Mouse (Mus musculus): ENCODE measurements around the gene Fbxw2. TPM values are rescaled to one million over a fixed set of nuclear protein-coding genes. Genes with fewer than 3 reads are reported as not detected.
A peak's percentile ranks its signal among the peaks of the same experiment; 100 is the strongest.
"Not testable (repeated sequence)": the region's sequence is repeated elsewhere in the genome, so short reads cannot be mapped to it uniquely, and the experiment has no call there.

The Fbxw2 gene
- polyA plus RNA-seq, 1 experiment, result 43.9 TPM

DNA sequence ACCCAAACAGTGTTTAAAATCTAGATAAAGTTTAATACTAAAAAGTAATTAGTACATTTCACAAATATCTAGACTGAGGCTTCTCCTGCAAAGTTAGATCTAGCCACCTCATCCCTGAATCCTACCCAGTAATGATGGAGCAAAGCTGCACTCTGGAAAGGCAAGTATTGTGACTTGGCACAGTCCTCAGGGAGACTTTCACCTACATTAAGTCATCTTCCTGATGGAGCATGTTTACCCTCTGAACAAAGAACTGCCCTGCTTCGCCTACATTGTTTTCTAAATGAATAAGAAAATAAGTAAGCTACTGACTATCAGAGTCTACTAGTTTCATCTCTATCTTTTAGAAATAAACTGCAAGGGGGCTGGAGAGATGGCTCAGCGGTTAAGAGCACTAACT, 7.6 kb downstream of the Fbxw2 start:
- peaks cover 36% of the 10 kb centered on the region for H3K79me2 ChIP-seq (ENCODE audit: control insufficient read depth, insufficient read depth)
- no peak for TF ChIP-seq POLR2A (IDR thresholded peaks at IDR 0.05; ENCODE audit: insufficient read length, low read depth)
- no peak for TF ChIP-seq POLR2AphosphoS2 (IDR thresholded peaks at IDR 0.05; ENCODE audit: insufficient read length, low read depth)
- no peak for TF ChIP-seq MYOD1 (IDR thresholded peaks at IDR 0.05; ENCODE audit: control insufficient read depth in 1 of 3, insufficient read length in 2 of 3, low read depth in 2 of 3)
- no peak for TF ChIP-seq REST (IDR thresholded peaks at IDR 0.05; ENCODE audit: insufficient read depth, insufficient read length)
- TF ChIP-seq TCF3 (IDR thresholded peaks at IDR 0.05; ENCODE audit: insufficient read length, low read depth), result no peak
- no peak for TF ChIP-seq SRF (IDR thresholded peaks at IDR 0.05; ENCODE audit: control insufficient read depth, insufficient read length, low read depth)
- TF ChIP-seq USF1 (IDR thresholded peaks at IDR 0.05; ENCODE audit: low read depth), result no peak
- no peak for TF ChIP-seq E2F4 (IDR thresholded peaks at IDR 0.05; ENCODE audit: insufficient read depth)
- no peak for TF ChIP-seq MYOG (IDR thresholded peaks at IDR 0.05; ENCODE audit: control insufficient read depth in 1 of 3, insufficient read depth in 1 of 3, insufficient read length in 2 of 3, low read depth in 2 of 3)
- no peak for TF ChIP-seq TCF12 (IDR thresholded peaks at IDR 0.05; ENCODE audit: insufficient read depth, poor library complexity, severe bottlenecking)
- TF ChIP-seq MAX (IDR thresholded peaks at IDR 0.05; ENCODE audit: low read depth), result no peak
- no peak for TF ChIP-seq CEBPB (IDR thresholded peaks at IDR 0.05; ENCODE audit: insufficient read depth, poor library complexity, severe bottlenecking)
- no peaks in the 10 kb centered on the region for H3K27me3 ChIP-seq (ENCODE audit: control insufficient read depth, insufficient read depth, insufficient read length)
- no peak overlapping the region for H3ac ChIP-seq (ENCODE audit: control insufficient read depth, insufficient read length)
- H3K4me3 ChIP-seq, result no peak overlapping the region
- H3K36me3 ChIP-seq (ENCODE audit: control insufficient read depth, insufficient read depth), result peaks cover 40% of the 10 kb centered on the region
- no peak overlapping the region for H3K4me2 ChIP-seq (ENCODE audit: low read depth)

DNA sequence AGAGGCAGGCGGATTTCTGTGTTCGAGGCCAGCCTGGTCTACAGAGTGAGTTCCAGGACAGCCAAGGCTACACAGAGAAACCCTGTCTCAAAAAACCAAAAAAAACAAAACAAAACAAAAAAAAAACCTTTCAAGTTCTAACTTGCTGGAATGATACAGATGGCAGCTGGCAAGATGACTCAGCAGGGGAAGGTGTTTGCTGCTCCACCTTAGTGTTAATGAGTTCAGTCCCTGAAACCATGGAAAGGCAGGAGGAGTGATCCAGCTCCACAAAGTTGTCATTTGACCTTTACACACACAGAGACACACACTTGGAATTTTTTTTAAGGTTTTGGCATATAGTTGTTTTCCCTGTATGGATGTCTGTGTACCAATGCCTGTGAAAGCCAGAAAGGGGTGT, 10.2 kb downstream of the Fbxw2 start:
- H3K4me3 ChIP-seq; H3K27me3 ChIP-seq (ENCODE audit: control insufficient read depth, insufficient read depth, insufficient read length); H3K4me2 ChIP-seq (ENCODE audit: low read depth); H3ac ChIP-seq (ENCODE audit: control insufficient read depth, insufficient read length): not testable (repeated sequence)
- Histone ChIP-seq H3K79me2 (ENCODE audit: control insufficient read depth, insufficient read depth) (peaks cover 33% of the 10 kb centered on the region), H3K36me3 (ENCODE audit: control insufficient read depth, insufficient read depth) (peaks cover 50% of the 10 kb centered on the region)
- peak in 1 of 3 experiments; percentile 21 for TF ChIP-seq MYOD1 (IDR thresholded peaks at IDR 0.05; ENCODE audit: control insufficient read depth in 1 of 3, insufficient read length in 2 of 3, low read depth in 2 of 3)

DNA sequence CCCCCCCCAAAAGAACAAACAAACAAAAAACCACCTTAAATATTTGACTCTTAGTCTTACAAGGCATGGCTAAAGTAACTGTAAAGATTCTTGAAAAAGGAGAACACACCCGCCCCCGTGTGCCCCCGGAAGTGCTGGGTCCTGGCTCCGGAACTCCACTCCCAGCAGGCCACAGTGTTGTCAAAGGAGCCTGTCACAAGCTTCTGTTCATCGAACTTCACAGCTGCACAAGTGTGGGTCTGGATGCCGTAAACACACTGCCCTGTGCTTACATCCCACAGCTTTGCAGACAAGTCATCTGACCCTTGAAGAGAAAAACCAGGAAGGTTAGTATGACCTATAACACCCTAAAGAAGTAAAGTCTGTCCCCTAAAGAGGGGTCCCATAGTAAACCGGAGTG, 13.4 kb downstream of the Fbxw2 start:
- TF ChIP-seq CEBPB (IDR thresholded peaks at IDR 0.05; ENCODE audit: insufficient read depth, poor library complexity, severe bottlenecking) (no peak), MAX (IDR thresholded peaks at IDR 0.05; ENCODE audit: low read depth) (no peak), REST (IDR thresholded peaks at IDR 0.05; ENCODE audit: insufficient read depth, insufficient read length) (no peak), E2F4 (IDR thresholded peaks at IDR 0.05; ENCODE audit: insufficient read depth) (no peak), TCF12 (IDR thresholded peaks at IDR 0.05; ENCODE audit: insufficient read depth, poor library complexity, severe bottlenecking) (no peak), USF1 (IDR thresholded peaks at IDR 0.05; ENCODE audit: low read depth) (no peak), POLR2AphosphoS2 (IDR thresholded peaks at IDR 0.05; ENCODE audit: insufficient read length, low read depth) (peak; percentile 59), SRF (IDR thresholded peaks at IDR 0.05; ENCODE audit: control insufficient read depth, insufficient read length, low read depth) (no peak)
- H3K4me3 ChIP-seq, result no peak overlapping the region
- H3K27me3 ChIP-seq (ENCODE audit: control insufficient read depth, insufficient read depth, insufficient read length), result no peaks in the 10 kb centered on the region
- H3K79me2 ChIP-seq (ENCODE audit: control insufficient read depth, insufficient read depth), result peaks cover 61% of the 10 kb centered on the region
- H3K4me2 ChIP-seq (ENCODE audit: low read depth), result no peak overlapping the region
- H3ac ChIP-seq (ENCODE audit: control insufficient read depth, insufficient read length), result no peak overlapping the region
- H3K36me3 ChIP-seq (ENCODE audit: control insufficient read depth, insufficient read depth), result peaks cover 53% of the 10 kb centered on the region

DNA sequence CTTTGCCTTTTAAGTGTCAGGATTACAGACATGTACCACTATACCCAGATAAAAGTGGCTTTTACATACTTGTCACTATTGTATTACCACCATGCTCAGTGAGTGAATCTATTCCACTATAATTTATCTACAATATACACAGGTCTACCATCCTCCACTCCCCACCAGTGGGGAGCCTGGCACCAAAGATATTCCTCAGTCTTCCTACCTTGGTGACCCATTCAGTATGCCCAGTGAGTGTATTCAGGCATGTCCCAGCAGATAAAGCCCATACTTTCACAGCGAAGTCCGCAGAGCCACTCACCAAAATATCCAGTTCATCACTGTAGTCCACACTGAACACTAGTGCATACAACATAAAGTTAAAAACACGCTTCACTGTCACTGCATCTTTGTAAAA, 15.3 kb downstream of the Fbxw2 start:
- no peak overlapping the region for H3K4me2 ChIP-seq (ENCODE audit: low read depth)
- peaks cover 51% of the 10 kb centered on the region for H3K36me3 ChIP-seq (ENCODE audit: control insufficient read depth, insufficient read depth)
- peaks cover 76% of the 10 kb centered on the region for H3K79me2 ChIP-seq (ENCODE audit: control insufficient read depth, insufficient read depth)
- no peak overlapping the region for H3ac ChIP-seq (ENCODE audit: control insufficient read depth, insufficient read length)
- no peaks in the 10 kb centered on the region for H3K27me3 ChIP-seq (ENCODE audit: control insufficient read depth, insufficient read depth, insufficient read length)
- H3K4me3 ChIP-seq, result no peak overlapping the region
- TF ChIP-seq USF1 (IDR thresholded peaks at IDR 0.05; ENCODE audit: low read depth) (no peak), POLR2A (IDR thresholded peaks at IDR 0.05; ENCODE audit: insufficient read length, low read depth) (no peak), TCF3 (IDR thresholded peaks at IDR 0.05; ENCODE audit: insufficient read length, low read depth) (no peak), CEBPB (IDR thresholded peaks at IDR 0.05; ENCODE audit: insufficient read depth, poor library complexity, severe bottlenecking) (no peak), REST (IDR thresholded peaks at IDR 0.05; ENCODE audit: insufficient read depth, insufficient read length) (no peak), SRF (IDR thresholded peaks at IDR 0.05; ENCODE audit: control insufficient read depth, insufficient read length, low read depth) (no peak), MYOD1 (IDR thresholded peaks at IDR 0.05; ENCODE audit: control insufficient read depth in 1 of 3, insufficient read length in 2 of 3, low read depth in 2 of 3) (no peak), MYOG (IDR thresholded peaks at IDR 0.05; ENCODE audit: control insufficient read depth in 1 of 3, insufficient read depth in 1 of 3, insufficient read length in 2 of 3, low read depth in 2 of 3) (no peak), POLR2AphosphoS2 (IDR thresholded peaks at IDR 0.05; ENCODE audit: insufficient read length, low read depth) (no peak), TCF12 (IDR thresholded peaks at IDR 0.05; ENCODE audit: insufficient read depth, poor library complexity, severe bottlenecking) (no peak)

DNA sequence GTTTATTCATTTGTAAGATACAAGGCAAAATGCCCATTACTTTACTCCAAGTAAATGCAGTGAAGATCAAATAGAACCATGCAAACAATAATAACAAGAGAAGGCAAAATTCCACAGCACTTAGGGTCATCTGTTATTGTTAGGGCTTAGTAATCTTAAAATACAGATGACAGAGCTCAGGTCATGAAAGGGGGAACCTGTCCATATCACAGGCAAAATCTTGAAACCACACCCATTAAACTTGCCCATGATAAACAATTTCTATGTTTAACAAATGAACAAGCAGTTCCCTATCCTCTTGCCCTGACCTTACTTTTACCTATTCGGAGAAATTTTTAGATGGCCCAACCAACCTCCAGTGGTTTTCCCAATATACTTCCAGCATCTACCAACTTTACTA, 16.5 kb downstream of the Fbxw2 start:
- H3K36me3 ChIP-seq (ENCODE audit: control insufficient read depth, insufficient read depth), result peaks cover 41% of the 10 kb centered on the region
- no peak overlapping the region for H3K4me2 ChIP-seq (ENCODE audit: low read depth)
- H3ac ChIP-seq (ENCODE audit: control insufficient read depth, insufficient read length), result no peak overlapping the region
- H3K4me3 ChIP-seq, result no peak overlapping the region
- no peaks in the 10 kb centered on the region for H3K27me3 ChIP-seq (ENCODE audit: control insufficient read depth, insufficient read depth, insufficient read length)
- TF ChIP-seq MYOD1 (IDR thresholded peaks at IDR 0.05; ENCODE audit: control insufficient read depth in 1 of 3, insufficient read length in 2 of 3, low read depth in 2 of 3) (no peak), TCF3 (IDR thresholded peaks at IDR 0.05; ENCODE audit: insufficient read length, low read depth) (no peak), SRF (IDR thresholded peaks at IDR 0.05; ENCODE audit: control insufficient read depth, insufficient read length, low read depth) (no peak), USF1 (IDR thresholded peaks at IDR 0.05; ENCODE audit: low read depth) (no peak), MAX (IDR thresholded peaks at IDR 0.05; ENCODE audit: low read depth) (no peak), CEBPB (IDR thresholded peaks at IDR 0.05; ENCODE audit: insufficient read depth, poor library complexity, severe bottlenecking) (no peak), POLR2AphosphoS2 (IDR thresholded peaks at IDR 0.05; ENCODE audit: insufficient read length, low read depth) (no peak), TCF12 (IDR thresholded peaks at IDR 0.05; ENCODE audit: insufficient read depth, poor library complexity, severe bottlenecking) (no peak), REST (IDR thresholded peaks at IDR 0.05; ENCODE audit: insufficient read depth, insufficient read length) (no peak), POLR2A (IDR thresholded peaks at IDR 0.05; ENCODE audit: insufficient read length, low read depth) (no peak)
- peaks cover 80% of the 10 kb centered on the region for H3K79me2 ChIP-seq (ENCODE audit: control insufficient read depth, insufficient read depth)

Data from myocyte (in vitro differentiated cells).